Mouse (Mus musculus) c-Kit-positive CD71-positive TER-119-positive erythroid progenitor cells, embryonic 14.5 days (primary cell): ENCODE data around the gene Tmem59l.

Source experiments
- DNase-seq: peaks from one replicate; pipeline ENCODE4 v3.0.0-alpha.2; 2013; ENCODE audit warnings: low spot score

Gene Tmem59l

DNA sequence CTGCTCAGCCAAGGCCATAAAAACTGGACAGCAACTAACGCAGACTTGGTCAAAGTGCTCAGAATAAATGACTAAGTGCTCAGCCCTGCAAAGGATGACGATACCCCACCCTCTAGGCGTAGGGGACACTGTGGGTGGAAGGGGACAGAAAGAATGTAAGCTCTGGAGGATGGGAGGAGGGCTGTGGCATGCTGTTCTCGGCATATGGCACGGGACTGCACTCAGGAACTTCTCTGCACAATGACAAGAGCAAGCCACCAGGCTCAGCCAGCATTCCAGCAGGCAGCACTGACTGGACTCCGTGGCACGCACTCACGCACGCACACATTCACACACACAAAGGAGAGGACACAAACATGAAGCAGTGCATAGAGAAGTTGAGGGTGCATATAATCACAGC is 26.6 kb downstream of the Tmem59l start:
- no peak for DNase-seq

DNA sequence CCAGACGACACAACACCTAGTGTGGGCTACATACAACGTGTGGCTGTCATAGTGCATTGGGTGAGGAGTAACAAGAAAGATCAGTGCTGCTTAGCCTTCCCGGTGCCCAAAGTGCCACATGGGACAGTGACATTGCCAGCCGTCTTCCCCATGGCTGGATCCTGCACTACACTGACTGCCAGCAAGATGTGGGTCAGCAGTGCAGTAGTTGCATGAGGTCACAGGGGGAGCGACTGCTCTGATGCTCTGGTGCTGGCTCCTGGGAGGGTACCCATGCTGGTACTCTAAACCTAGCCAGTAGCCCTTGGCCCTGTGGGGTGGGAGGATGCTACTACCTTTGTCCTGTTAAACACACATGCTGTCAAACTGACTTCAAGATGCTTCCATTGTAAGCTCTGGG is 27.0 kb downstream of the Tmem59l start:
- DNase-seq = no peak

DNA sequence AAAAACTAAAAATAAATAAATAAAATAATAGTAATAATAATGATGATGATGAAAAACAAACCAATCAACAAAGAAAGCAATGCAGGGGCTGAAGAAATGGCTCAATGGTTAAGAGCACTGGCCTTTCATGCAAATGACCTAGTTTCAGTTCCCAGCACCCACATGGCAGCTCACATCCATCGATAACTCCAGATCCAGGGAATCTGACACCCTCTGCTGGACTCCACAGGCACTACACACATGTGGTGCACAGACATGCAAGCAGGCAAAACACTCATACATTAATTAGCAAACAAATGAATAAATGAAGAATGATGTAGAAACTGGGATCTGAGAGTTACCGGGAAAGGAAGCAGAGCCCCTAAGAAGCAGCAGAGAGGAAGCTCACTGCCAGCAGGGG is 27.5 kb downstream of the Tmem59l start:
- no peak for DNase-seq

DNA sequence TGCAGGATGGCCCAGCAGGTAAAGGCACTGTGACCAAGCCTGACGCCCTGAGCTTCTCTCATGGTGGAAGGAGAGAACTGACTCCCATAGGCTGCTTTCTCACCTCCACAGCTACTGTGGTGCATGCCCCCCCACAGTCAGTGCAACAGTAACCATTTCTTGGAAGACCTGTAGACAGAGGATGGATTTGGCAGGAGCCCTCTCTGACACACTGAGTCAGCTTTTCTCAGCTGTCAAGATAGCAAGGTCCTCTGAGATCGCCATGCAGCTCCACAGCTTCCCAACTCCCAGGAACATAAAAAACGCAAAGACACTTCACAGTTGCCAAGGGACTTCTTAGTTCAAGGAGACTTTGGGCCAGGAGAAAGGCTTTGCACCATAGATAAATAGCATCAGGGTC is 28.7 kb downstream of the Tmem59l start:
- DNase-seq = no peak

DNA sequence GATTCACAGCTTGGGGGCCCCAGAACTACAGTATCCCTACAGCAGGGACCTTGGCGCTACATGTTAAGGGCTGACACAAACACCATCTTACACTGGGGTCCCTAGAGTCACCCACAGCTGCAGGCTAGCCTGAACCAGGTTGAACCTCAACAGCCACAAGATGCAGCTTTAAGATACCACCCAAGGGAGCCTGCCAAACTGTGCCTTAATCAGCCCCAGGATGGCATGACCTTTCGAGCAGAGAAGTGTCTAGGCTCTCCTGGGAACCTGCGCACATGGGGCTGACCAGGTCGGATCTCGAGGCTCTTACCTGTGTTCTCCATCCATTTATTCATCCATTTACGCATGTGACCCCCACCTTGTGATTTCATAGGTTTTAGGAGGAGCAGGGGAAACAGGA is 29.3 kb downstream of the Tmem59l start:
- no peak for DNase-seq

DNA sequence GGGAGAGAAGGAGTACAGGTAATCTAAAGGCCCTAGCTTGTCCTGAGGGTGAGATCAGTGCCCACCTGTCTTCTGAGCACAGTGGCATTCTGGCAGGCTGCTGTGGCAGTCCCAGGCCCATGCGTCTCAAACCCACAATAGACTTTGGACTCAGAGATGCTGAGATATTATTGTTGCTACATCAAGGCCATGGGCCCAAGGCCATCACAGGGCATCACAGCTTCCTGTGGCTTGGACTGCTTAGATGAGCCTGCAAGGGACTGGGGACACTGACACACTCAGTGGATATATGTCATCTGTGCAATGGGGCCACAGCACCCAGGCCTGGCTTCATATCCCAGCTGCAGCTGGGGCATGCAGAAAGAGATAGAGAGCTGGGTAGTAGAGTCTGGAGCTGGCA is 30.2 kb downstream of the Tmem59l start:
- no peak for DNase-seq

DNA sequence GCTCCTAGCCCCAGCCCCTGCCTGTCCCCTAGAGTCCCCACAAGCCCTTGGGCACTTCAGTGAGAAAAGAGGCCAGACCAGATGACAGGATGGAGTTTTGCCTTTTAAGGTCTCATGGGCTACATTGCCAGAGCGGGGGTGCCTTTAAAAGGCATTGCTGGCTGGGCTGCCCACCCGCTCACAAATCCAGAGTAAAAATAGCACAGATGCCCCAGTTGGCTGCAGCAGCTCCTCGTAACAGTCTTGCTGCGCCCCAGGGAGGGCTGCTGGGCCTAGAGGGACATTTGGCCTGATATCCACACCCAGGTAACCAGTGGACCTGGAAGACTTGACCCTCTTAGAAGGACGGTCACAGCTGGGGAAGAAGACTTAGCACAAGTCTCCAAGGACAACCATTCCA is 33.3 kb downstream of the Tmem59l start:
- DNase-seq = no peak

DNA sequence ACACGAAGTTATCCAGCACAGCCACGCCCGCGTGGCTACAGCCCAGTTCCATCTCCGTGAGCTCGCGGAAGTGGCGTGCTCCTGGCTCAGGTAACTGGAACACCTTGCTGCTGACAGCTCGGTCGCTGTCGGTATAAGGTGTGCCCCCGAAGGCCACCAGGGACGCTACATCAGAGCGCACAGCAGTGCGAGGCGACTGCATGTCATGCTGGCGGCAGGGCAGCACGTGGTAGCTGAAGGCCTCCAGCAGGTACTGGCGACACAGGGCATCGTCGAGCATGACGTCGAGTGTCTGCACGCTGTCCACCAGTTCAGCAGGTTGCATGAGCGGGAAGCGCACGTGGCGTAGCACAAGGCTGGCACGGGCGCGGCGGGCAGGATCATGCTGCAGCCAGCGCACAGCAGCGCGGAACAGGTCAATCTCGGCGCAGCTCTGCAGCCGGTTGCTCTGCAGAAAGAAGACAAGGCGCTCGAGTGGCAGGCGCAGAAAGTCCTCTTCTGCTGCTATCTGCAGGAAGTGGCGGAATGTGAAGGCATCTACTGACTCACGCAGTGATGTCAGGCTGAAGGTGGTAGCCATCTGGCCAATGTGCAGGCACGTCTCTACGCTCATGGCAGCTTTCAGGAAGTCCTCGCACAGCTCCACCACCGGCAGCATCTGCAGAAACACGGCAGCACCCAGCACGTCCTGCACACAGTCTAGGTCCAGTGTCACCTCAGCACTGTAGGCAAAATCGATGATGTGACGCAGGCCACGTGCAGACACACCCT is 34.8 kb downstream of the Tmem59l start:
- no peak for DNase-seq

DNA sequence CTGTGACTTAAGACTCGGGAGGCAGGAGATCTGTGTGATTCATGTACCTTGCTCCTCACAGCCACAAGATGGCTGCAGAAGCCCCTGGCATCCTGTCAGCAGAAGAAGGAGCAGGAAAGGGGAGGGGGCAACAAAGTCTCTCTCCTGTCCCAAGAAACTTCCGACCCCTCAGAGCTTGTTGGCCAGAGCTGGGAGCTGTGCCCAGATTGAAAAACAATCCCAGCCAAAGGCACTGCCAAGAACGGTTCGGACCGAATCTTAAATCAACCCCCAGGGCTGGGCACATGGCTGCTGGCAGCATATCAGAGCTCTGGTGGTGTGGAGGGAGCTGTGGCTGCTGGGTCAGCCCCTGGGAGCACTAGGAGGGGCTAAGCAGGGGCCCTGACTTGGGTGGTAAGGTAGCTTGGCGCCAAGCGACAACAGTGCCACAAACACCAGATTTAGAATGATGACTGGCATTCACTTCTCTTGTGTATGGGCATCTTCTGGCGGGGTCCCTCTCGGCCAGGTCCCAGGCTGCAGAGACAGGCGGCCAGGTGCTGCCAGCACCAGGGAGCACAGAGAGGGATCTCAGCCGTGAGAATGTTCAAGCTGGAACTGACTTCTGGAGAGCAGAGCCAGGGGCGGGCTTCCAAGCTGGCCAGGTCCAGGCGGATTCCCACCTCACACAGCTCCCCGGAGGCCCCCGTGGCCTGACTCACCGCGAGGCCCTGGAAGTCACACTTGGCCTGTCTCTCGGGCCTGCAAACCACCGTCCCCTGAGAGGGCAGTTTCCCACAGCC is 39.3 kb downstream of the Tmem59l start:
- no peak for DNase-seq

DNA sequence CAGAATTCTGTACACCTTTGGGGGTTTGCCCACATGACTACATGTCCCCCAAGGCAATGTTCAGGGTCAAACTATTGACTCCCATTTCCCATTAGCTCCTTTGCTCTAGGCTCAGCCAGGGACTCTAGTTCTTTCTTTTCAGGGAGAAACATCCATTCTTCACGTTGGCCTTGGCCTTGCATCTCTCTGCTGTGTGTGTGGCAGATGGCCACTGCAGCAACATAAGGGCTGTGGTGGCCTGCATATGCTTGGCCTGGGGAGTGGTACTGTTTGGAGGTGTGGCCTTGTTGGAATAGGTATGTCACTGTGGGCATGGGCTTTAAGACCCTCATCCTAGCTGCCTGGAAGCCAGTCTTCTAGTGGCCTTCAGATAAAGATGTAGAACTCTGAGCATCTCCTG is 41.2 kb downstream of the Tmem59l start:
- no peak for DNase-seq

DNA sequence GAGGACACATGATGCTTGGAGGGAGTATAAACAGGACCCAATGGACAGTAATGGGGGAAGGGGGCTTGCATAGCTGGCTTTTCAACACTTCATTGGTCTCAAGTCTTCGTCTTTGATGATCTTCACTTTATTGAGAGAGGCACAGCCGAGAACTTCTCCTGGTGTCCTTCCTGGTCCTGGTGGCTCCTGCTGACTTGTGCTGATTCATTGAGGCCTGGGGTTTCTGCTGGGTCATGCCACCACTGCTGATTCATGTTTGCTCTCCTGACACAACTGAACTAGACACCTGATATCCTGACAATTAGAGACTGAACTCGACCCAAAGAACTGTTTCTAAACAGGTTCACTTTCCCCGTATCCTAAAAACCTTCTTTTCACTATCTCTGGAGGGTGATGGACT is 43.8 kb downstream of the Tmem59l start:
- DNase-seq = peak; percentile 67

DNA sequence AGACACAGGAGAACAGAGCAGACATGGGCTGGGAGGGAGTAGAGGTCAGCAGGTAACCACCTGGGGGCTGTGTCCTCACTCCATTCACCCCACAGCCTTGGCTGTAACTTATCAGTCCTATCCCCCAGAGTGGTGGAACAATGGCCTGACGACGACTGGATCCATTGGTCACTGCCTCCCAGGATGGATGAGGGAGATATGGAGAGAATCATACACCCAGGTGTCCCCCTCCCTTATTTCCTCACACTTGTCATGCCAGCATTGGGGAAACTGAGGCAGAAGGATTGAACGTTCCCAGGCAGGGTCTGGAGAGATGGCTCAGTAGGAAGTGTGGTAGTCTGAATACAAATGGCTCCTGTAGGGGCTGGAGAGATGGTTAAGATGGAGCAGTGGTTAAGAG is 45.6 kb downstream of the Tmem59l start:
- no peak for DNase-seq

DNA sequence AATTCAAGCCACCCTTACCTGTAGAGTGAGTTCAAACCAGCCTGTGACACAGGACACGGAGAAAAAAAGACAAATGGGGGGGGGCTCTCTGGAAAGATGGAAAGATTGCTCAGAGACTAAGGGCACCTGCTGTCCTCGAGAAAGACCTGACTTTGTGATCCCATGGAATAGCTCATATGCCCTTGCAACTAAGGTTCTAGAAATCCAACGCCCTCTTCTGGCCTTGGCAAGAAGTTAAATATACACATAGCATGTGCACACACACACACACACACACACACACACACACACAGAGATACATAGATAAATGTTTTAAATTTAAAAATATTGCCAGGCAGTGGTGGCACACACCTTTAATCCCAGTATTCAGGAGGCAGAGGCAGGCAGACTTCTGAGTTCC is 46.9 kb downstream of the Tmem59l start:
- no peak for DNase-seq

DNA sequence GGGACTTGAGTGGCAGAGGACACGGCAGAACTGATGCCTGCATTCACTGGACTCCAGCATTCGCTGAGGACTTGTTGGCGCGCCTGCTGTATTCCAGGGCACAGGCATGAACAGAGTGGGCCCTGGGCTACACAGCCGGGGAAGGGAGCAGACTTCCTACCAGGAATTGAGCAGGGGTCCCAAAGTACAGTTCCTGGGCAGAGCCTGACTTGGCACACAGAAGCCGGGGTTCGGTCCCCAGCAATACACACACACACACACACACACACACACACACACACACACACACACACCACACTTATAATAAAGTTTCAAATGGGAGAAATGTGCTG is 47.3 kb downstream of the Tmem59l start:
- no peak for DNase-seq

DNA sequence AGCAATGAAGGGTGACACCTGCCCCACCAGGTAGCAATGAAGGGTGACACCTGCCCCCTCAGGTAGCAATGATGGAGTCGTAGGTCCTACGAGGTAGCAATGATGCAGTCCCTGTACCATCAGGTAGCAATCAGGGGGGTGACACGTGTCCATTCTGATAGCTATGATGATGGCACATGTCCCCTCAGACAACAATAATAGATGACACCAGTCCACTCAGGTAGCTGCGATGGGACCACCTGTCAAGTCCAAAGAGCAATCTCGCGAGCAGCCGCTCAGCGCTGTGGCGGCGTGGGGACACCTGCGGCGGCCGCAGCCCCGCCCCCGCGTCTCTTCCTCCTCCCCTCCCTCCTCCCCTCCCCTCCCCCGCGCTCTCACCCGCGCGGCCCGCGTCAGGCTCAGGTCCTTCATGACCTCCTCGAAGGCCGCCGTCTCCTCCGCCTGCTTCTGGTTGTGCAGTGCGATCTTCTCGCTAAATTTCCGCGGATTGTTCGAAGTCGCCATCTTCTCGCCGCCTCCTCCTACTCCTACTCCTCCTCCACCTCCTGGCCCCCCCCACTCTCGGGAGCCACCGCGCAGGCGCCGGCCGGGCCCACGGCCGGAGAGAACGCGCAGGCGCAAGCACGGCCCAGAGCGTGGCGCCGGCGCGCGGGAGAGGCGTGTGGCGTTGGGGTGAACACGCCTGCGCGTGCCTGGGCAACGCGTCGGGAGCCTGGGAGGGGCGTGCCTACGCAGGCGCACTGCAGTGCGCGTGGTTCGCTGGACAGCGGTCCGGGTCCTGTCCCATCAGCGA is 47.9 kb downstream of the Tmem59l start, which contains the start of gene Crtc1:
Crtc1 (minus strand) TSS at position 525 of the 793 bp plus-strand sequence.
- DNase-seq = peak; percentile 92

DNA sequence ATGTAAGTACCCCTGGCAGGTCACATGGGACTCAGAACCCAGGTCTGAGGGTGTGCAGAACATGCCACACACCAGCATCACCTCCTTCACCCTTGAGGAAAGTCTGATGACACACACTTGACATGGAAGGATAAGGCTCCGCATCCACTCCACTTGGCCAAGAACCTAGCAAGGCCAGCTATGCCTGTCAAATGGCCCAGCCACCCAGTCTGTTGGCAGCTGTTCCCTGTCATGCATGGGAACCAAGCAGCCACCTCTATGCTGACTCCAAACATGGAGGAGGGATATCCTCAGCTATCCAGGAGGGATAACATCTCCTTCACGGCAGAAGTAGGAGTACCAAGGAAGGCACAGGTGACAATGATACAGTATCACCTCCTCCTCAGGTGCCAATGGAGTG is 48.7 kb downstream of the Tmem59l start:
- no peak for DNase-seq

DNA sequence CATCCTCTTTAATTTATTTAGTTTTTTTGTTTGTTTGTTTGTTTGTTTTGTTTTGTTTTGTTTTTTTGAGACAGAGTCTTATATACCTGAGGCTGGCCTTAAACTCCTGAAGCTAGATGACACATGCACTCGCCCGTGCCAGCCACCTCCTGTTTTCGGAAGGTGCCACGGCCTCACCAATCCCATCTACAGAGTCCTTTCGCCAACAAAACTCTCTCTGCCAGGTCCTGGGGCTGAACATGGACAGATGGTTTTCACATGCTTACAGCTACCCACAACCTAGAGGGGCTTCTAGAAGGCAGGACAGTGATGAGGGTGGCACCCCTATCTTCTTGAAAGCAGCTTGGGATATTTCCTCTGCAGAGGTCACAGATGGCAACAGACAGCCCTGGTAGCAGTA is 52.0 kb downstream of the Tmem59l start:
- no peak for DNase-seq
